Comparison of ENCODE assay signal across 18 mouse cellular contexts in genomic region chr11:18758591-18759074, GRCm38 (mm10).
DNase-seq lines count a peak whose midpoint lies in the region; ATAC-seq lines count a peak whose summit lies in the region.
"Had no signal": no experiment of that assay in that cellular context is flagged by ENCODE, and none has a peak within 500 bp of the region (broad histone marks: within the 10 kb centered on the region; RNA-seq: fewer than 3 reads in every experiment).

No protein-coding gene starts in this region.

- no peaks in the 10 kb centered on the region for H3K27me3 ChIP-seq in neural tube, embryonic 15.5 days (replicated peaks)
- H3K27me3 ChIP-seq in neural tube, embryonic 11.5 days (ENCODE audit: control insufficient read depth, insufficient read depth, low read length), result no peaks in the 10 kb centered on the region
- H3K27me3 ChIP-seq: heart, embryonic 15.5 days; intestine, embryonic 15.5 days; liver, embryonic 15.5 days; neural tube, embryonic 12.5 days had no signal

- H3K4me2 ChIP-seq in neural tube, embryonic 15.5 days, result no peak overlapping the region
- H3K4me2 ChIP-seq in neural tube, embryonic 11.5 days (ENCODE audit: low read depth), result no peak overlapping the region
- H3K4me2 ChIP-seq: heart, embryonic 15.5 days; intestine, embryonic 15.5 days; liver, embryonic 15.5 days; neural tube, embryonic 12.5 days had no signal

- no peaks in the 10 kb centered on the region for H3K9me3 ChIP-seq in neural tube, embryonic 15.5 days (replicated peaks)
- no peaks in the 10 kb centered on the region for H3K9me3 ChIP-seq in neural tube, embryonic 11.5 days (ENCODE audit: control insufficient read depth, low read length)
- H3K9me3 ChIP-seq: heart, embryonic 15.5 days; intestine, embryonic 15.5 days; liver, embryonic 15.5 days; neural tube, embryonic 12.5 days had no signal

- H3K4me1 ChIP-seq in neural tube, embryonic 15.5 days, result peaks cover 17% of the 10 kb centered on the region
- peaks cover 21% of the 10 kb centered on the region for H3K4me1 ChIP-seq in neural tube, embryonic 11.5 days (ENCODE audit: control insufficient read depth, insufficient read depth, low read length)
- H3K4me1 ChIP-seq: heart, embryonic 15.5 days had no signal

- H3K27ac ChIP-seq in neural tube, embryonic 15.5 days (replicated peaks), result no peak overlapping the region
- no peak overlapping the region for H3K27ac ChIP-seq in neural tube, embryonic 11.5 days (ENCODE audit: low read depth, low read length)
- H3K27ac ChIP-seq: heart, embryonic 15.5 days; intestine, embryonic 15.5 days; liver, embryonic 15.5 days; neural tube, embryonic 12.5 days; stomach, postnatal 0 days had no signal

- no peaks in the 10 kb centered on the region for H3K36me3 ChIP-seq in neural tube, embryonic 15.5 days
- H3K36me3 ChIP-seq in neural tube, embryonic 11.5 days (ENCODE audit: control insufficient read depth, insufficient read depth, low read length), result no peaks in the 10 kb centered on the region
- H3K36me3 ChIP-seq: heart, embryonic 15.5 days; intestine, embryonic 15.5 days; liver, embryonic 15.5 days; neural tube, embryonic 12.5 days had no signal

- WGBS in neural tube, embryonic 15.5 days, result 52% methylated on average over 6 of the region's 6 CpGs
- 39% methylated on average over 6 of the region's 6 CpGs for WGBS in neural tube, embryonic 11.5 days

- no peak for ATAC-seq in neural tube, embryonic 15.5 days (ENCODE audit: low FRiP score)
- no peak for ATAC-seq in neural tube, embryonic 11.5 days (ENCODE audit: insufficient read depth, low FRiP score, low TSS enrichment)
- ATAC-seq: forebrain, embryonic 16.5 days; intestine, embryonic 15.5 days; lung, postnatal 0 days; midbrain, embryonic 16.5 days had no signal

- no peak overlapping the region for H3K9ac ChIP-seq in neural tube, embryonic 15.5 days (replicated peaks)
- no peak overlapping the region for H3K9ac ChIP-seq in neural tube, embryonic 11.5 days (ENCODE audit: low read length)
- H3K9ac ChIP-seq: heart, embryonic 15.5 days; intestine, embryonic 15.5 days; liver, embryonic 15.5 days; neural tube, embryonic 12.5 days had no signal

- DNase-seq in cerebellum, adult 9-11 months, result peak; percentile 58
- DNase-seq in cerebellum, adult 8-10 months, result no peak
- DNase-seq in neural tube, embryonic 10.5 days (ENCODE audit: extremely low spot score, low spot score), result peak; percentile 55
- peak; percentile 67 for DNase-seq in fibroblast of lung, adult 2 months (ENCODE audit: low read depth)
- DNase-seq in neural tube, embryonic 11.5 days (ENCODE audit: low spot score), result peak; percentile 34
- no peak for DNase-seq in layer of hippocampus, postnatal 36 days
- no peak for DNase-seq in gastrocnemius, postnatal 4 days (ENCODE audit: low spot score in 2 of 2)
- DNase-seq: adrenal gland, postnatal 14 days; heart, adult 18-20 months had no signal

- no peak overlapping the region for H3K4me3 ChIP-seq in neural tube, embryonic 15.5 days (replicated peaks)
- no peak overlapping the region for H3K4me3 ChIP-seq in neural tube, embryonic 11.5 days (ENCODE audit: low read depth, low read length)
- H3K4me3 ChIP-seq: heart, embryonic 15.5 days; intestine, embryonic 15.5 days; liver, embryonic 15.5 days; neural tube, embryonic 12.5 days had no signal

Comparison
In these comparisons a context has a peak if more than half of its experiments do, and no peak if none do; other contexts are left out.
1. DNase-seq: peak in cerebellum, adult 9-11 months (single experiment), neural tube, embryonic 10.5 days (single experiment), fibroblast of lung, adult 2 months (single experiment) and neural tube, embryonic 11.5 days (single experiment); none in cerebellum, adult 8-10 months (single experiment), layer of hippocampus, postnatal 36 days (0 of 2) and gastrocnemius, postnatal 4 days (0 of 2).